ENCODE assay signal across 8 mouse cellular contexts in the genomic region with DNA sequence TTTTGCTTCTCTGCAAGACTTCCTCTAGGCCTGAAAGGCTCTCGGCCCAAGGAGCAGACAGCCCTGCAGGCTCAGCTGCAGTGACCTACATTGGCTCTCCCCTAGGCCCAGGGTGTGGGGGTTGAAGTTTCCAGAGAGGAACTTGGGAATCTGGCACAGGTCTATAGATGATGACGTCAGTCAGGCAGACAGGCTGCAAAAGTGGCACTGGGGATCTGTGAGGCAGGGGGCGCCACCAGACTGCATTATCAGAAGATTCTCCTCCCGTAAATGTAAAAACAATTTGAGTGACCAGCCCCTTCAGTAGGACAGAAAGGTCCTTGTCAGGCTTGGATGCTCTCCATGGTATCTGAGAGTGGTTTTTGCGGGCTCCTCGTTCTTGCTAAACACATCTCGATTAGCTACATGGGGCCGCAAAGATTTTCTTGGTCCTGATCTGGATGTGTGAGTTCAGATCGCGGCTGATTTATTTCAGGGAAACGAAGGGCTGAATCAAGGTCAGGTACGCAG. TPM values are rescaled to one million over a fixed set of nuclear protein-coding genes. Genes with fewer than 3 reads are reported as not detected.
A peak's percentile ranks its signal among the peaks of the same experiment; 100 is the strongest.
DNase-seq lines count a peak whose midpoint lies in the region; ATAC-seq lines count a peak whose summit lies in the region.

No protein-coding gene starts in this region.

- peak overlapping the region; percentile 42 for H3K4me2 ChIP-seq in hindbrain, embryonic 16.5 days (ENCODE audit: low read length)

- peaks cover 36% of the 10 kb centered on the region for H3K4me1 ChIP-seq in hindbrain, embryonic 16.5 days (ENCODE audit: control insufficient read depth, insufficient read depth, low read depth, low read length)

- H3K27me3 ChIP-seq in hindbrain, embryonic 16.5 days (replicated peaks; ENCODE audit: control insufficient read depth, insufficient read depth, low read length), result no peaks in the 10 kb centered on the region

- ATAC-seq in CD4-positive, CD25-positive, alpha-beta regulatory T cell, adult 4 months, result no peak
- peak; percentile 37; the same call in 1 of the 2 replicates for ATAC-seq in hindbrain, embryonic 16.5 days

- intact Hi-C loops in left cerebral cortex, postnatal 10 days (cut with DNase I), result loop anchor here (5.0 kb wide), 1 partner anchor 74 kb away; no protein-coding TSS in a partner anchor

- H3K9me3 ChIP-seq in hindbrain, embryonic 16.5 days (ENCODE audit: control insufficient read depth, low read length), result no peaks in the 10 kb centered on the region

- no peaks in the 10 kb centered on the region for H3K36me3 ChIP-seq in hindbrain, embryonic 16.5 days (ENCODE audit: control insufficient read depth, insufficient read depth, low read length)
- H3K36me3 ChIP-seq in macrophage (ENCODE audit: inconsistent target), result no peaks in the 10 kb centered on the region

- no peaks in the 10 kb centered on the region for H3K79me2 ChIP-seq in macrophage (ENCODE audit: inconsistent target)

- peak overlapping the region; percentile 19 for H3K27ac ChIP-seq in hindbrain, embryonic 16.5 days (ENCODE audit: low read depth, low read length)
- H3K27ac ChIP-seq in macrophage, result peak overlapping the region; percentile 61

- peak overlapping the region; percentile 24; the same call in 1 of the 2 replicates for H3K9ac ChIP-seq in hindbrain, embryonic 16.5 days (ENCODE audit: low read depth, low read length)

- 8% methylated on average over 12 of the region's 12 CpGs for WGBS in hindbrain, embryonic 16.5 days
- WGBS in macrophage (ENCODE audit: missing documents), result 4% methylated on average over 12 of the region's 12 CpGs

- H3K4me3 ChIP-seq in hindbrain, embryonic 16.5 days (ENCODE audit: low read length), result no peak overlapping the region
- no peak overlapping the region for H3K4me3 ChIP-seq in macrophage (ENCODE audit: inconsistent target)

- DNase-seq in CD4-positive, CD25-positive, alpha-beta regulatory T cell, adult 2 months (ENCODE audit: low read depth, low spot score), result peak; percentile 72
- peak; percentile 75 to 79 for DNase-seq in cerebellum, postnatal 36 days
- peak; percentile 86 for DNase-seq in gastrocnemius, adult 8-10 months (ENCODE audit: low spot score in 2 of 2)
- peak; percentile 86 to 93 for DNase-seq in left cerebral cortex, postnatal 10 days (ENCODE audit: extremely low spot score in 1 of 2, low spot score in 2 of 2)
- peak; percentile 96 for DNase-seq in skeletal muscle tissue, adult 2 months (ENCODE audit: low read depth, low spot score)

RNA-seq across cellular contexts. Expression of a gene that starts 9.5 kb away (rescaled TPM):
- polyA plus RNA-seq in CD4-positive, CD25-positive, alpha-beta regulatory T cell, adult 4 months (2017; shearing (Covaris generic)), result 10 to 100 TPM; 22.3 to 24.8 TPM
- total RNA-seq in gastrocnemius, adult 8-10 months (2022), result 10 to 100 TPM; 53.9 to 57.7 (median 55.8) TPM
- polyA plus RNA-seq in hindbrain, embryonic 16.5 days (2015; fragmentation: Nextera tagmentation; extraction: Ambion mirVana), result 28.2 and 28.6 TPM in 2 replicates
- total RNA-seq in left cerebral cortex, postnatal 10 days (2021), result 100 to 1,000 TPM; 162 to 177 TPM
- 100 to 1,000 TPM in 4 of 26 experiments, 10 to 100 TPM in 22; 26.6 to 124 (median 61.3) TPM for total RNA-seq in macrophage (2018; cell fraction: chromatin; rRNA removed)
- 10 to 100 TPM; 35.5 to 64.0 (median 51.6) TPM for total RNA-seq in macrophage (2018; cell fraction: cytosol; rRNA removed)
- 100 to 1,000 TPM in 7 of 26 experiments, 10 to 100 TPM in 19; 40.3 to 121 (median 76.1) TPM for total RNA-seq in macrophage (2018; cell fraction: nucleus; rRNA removed)
- polyA plus RNA-seq in macrophage (2018), result 40.0 to 80.9 TPM (median 44.0 TPM) in 3 replicates

RNA-seq across cellular contexts. Expression of a gene that starts 10.7 kb away (rescaled TPM):
- 10 to 100 TPM in 1 of 2 experiments, 1 to 10 TPM in 1; 4.9 to 12.3 TPM for polyA plus RNA-seq in CD4-positive, CD25-positive, alpha-beta regulatory T cell, adult 4 months (2017; shearing (Covaris generic))
- total RNA-seq in gastrocnemius, adult 8-10 months (2022), result 100 to 1,000 TPM in 2 of 4 experiments, 10 to 100 TPM in 2; 83.4 to 175 (median 99.4) TPM
- polyA plus RNA-seq in hindbrain, embryonic 16.5 days (2015; fragmentation: Nextera tagmentation; extraction: Ambion mirVana), result 4.9 and 5.6 TPM in 2 replicates
- total RNA-seq in left cerebral cortex, postnatal 10 days (2021), result 10 to 100 TPM; 63.3 to 70.5 TPM
- total RNA-seq in macrophage (2018; cell fraction: chromatin; rRNA removed), result 10 to 100 TPM in 3 of 26 experiments, 1 to 10 TPM in 19, under 1 TPM in 2, not detected in 2; 0.22 to 19.5 (median 1.8) TPM
- total RNA-seq in macrophage (2018; cell fraction: cytosol; rRNA removed), result 10 to 100 TPM in 3 of 26 experiments, 1 to 10 TPM in 22, under 1 TPM in 1; 0.80 to 16.2 (median 2.0) TPM
- total RNA-seq in macrophage (2018; cell fraction: nucleus; rRNA removed), result 10 to 100 TPM in 6 of 26 experiments, 1 to 10 TPM in 14, under 1 TPM in 6; 0.30 to 28.5 (median 1.6) TPM
- 3.0 to 7.6 TPM (median 4.9 TPM) in 3 replicates for polyA plus RNA-seq in macrophage (2018)

RNA-seq across cellular contexts. Expression of a gene that starts 18.9 kb away (rescaled TPM):
- polyA plus RNA-seq in CD4-positive, CD25-positive, alpha-beta regulatory T cell, adult 4 months (2017; shearing (Covaris generic)), result 10 to 100 TPM; 13.6 to 14.5 TPM
- total RNA-seq in gastrocnemius, adult 8-10 months (2022), result 10 to 100 TPM; 14.1 to 18.4 (median 15.2) TPM
- polyA plus RNA-seq in hindbrain, embryonic 16.5 days (2015; fragmentation: Nextera tagmentation; extraction: Ambion mirVana), result 41.7 and 49.2 TPM in 2 replicates
- total RNA-seq in left cerebral cortex, postnatal 10 days (2021), result 10 to 100 TPM; 52.3 to 55.8 TPM
- 100 to 1,000 TPM in 5 of 26 experiments, 10 to 100 TPM in 21; 26.5 to 137 (median 57.5) TPM for total RNA-seq in macrophage (2018; cell fraction: chromatin; rRNA removed)
- total RNA-seq in macrophage (2018; cell fraction: cytosol; rRNA removed), result 10 to 100 TPM; 21.0 to 40.3 (median 26.0) TPM
- total RNA-seq in macrophage (2018; cell fraction: nucleus; rRNA removed), result 10 to 100 TPM; 28.9 to 86.2 (median 50.2) TPM
- polyA plus RNA-seq in macrophage (2018), result 21.2 to 29.9 TPM (median 22.1 TPM) in 3 replicates

RNA-seq across cellular contexts. Expression of a gene that starts 45.4 kb away (rescaled TPM):
- 1 to 10 TPM; 4.8 to 5.7 TPM for polyA plus RNA-seq in CD4-positive, CD25-positive, alpha-beta regulatory T cell, adult 4 months (2017; shearing (Covaris generic))
- total RNA-seq in gastrocnemius, adult 8-10 months (2022), result 10 to 100 TPM; 67.5 to 81.5 (median 76.2) TPM
- 127 and 144 TPM in 2 replicates for polyA plus RNA-seq in hindbrain, embryonic 16.5 days (2015; fragmentation: Nextera tagmentation; extraction: Ambion mirVana)
- 1,000 to 10,000 TPM; 1,115 to 1,123 TPM for total RNA-seq in left cerebral cortex, postnatal 10 days (2021)
- 10 to 100 TPM in 20 of 26 experiments, 1 to 10 TPM in 6; 3.6 to 48.8 (median 15.3) TPM for total RNA-seq in macrophage (2018; cell fraction: chromatin; rRNA removed)
- 10 to 100 TPM in 17 of 26 experiments, 1 to 10 TPM in 9; 6.7 to 18.6 (median 11.3) TPM for total RNA-seq in macrophage (2018; cell fraction: cytosol; rRNA removed)
- total RNA-seq in macrophage (2018; cell fraction: nucleus; rRNA removed), result 10 to 100 TPM in 12 of 26 experiments, 1 to 10 TPM in 14; 4.3 to 29.5 (median 9.6) TPM
- polyA plus RNA-seq in macrophage (2018), result 8.2 to 12.1 TPM (median 9.8 TPM) in 3 replicates

RNA-seq across cellular contexts. Expression of a gene that starts 50.8 kb away (rescaled TPM):
- under 1 TPM in 1 of 2 experiments, not detected in 1; 0.48 TPM for polyA plus RNA-seq in CD4-positive, CD25-positive, alpha-beta regulatory T cell, adult 4 months (2017; shearing (Covaris generic))
- total RNA-seq in gastrocnemius, adult 8-10 months (2022), result under 1 TPM in 2 of 4 experiments, not detected in 2; 0.08 to 0.29 TPM
- polyA plus RNA-seq in hindbrain, embryonic 16.5 days (2015; fragmentation: Nextera tagmentation; extraction: Ambion mirVana), result 11.6 and 13.0 TPM in 2 replicates
- total RNA-seq in left cerebral cortex, postnatal 10 days (2021), result 100 to 1,000 TPM; 121 to 122 TPM
- 1 to 10 TPM in 7 of 26 experiments, under 1 TPM in 14, not detected in 5; 0.20 to 4.3 (median 0.79) TPM for total RNA-seq in macrophage (2018; cell fraction: chromatin; rRNA removed)
- total RNA-seq in macrophage (2018; cell fraction: cytosol; rRNA removed), result under 1 TPM; 0.03 to 0.42 (median 0.21) TPM
- 1 to 10 TPM in 2 of 26 experiments, under 1 TPM in 18, not detected in 6; 0.23 to 1.8 (median 0.70) TPM for total RNA-seq in macrophage (2018; cell fraction: nucleus; rRNA removed)
- 0.23 to 0.34 TPM (median 0.31 TPM) in 3 replicates for polyA plus RNA-seq in macrophage (2018)
